Mouse (Mus musculus) urinary bladder, adult 2 months (tissue): ENCODE results near the gene Lrrn4cl. TPM values are rescaled to one million over a fixed set of nuclear protein-coding genes. Genes with fewer than 3 reads are reported as not detected.
A peak's percentile ranks its signal among the peaks of the same experiment; 100 is the strongest.
"Not testable (repeated sequence)": the region's sequence is repeated elsewhere in the genome, so short reads cannot be mapped to it uniquely, and the experiment has no call there.

Experiments used
- DNase-seq: peaks from one replicate; pipeline ENCODE4 v3.0.0; 2022; ENCODE audit warnings: low spot score
- polyA plus RNA-seq: library from polyadenylated mRNA; depleted of rRNA; stranded (reverse); fragments of >200 nt; gene quantifications from 2 replicates; pipeline ENCODE4 v1.2.3, GENCODE M21; 2012

The Lrrn4cl gene
- polyA plus RNA-seq, 1 experiment, result 20.9 TPM

- no peak for DNase-seq
These were observed 12.4 kb upstream of the Lrrn4cl start for GRCm38 (mm10) chr19:8838041-8838730.

GRCm38 (mm10) chr19:8839103-8839907 is 11.3 kb upstream of the Lrrn4cl start, which contains the start of gene Gng3:
Gene Gng3 (minus strand): TSS chr19:8839194.
- DNase-seq, result no peak

DNA sequence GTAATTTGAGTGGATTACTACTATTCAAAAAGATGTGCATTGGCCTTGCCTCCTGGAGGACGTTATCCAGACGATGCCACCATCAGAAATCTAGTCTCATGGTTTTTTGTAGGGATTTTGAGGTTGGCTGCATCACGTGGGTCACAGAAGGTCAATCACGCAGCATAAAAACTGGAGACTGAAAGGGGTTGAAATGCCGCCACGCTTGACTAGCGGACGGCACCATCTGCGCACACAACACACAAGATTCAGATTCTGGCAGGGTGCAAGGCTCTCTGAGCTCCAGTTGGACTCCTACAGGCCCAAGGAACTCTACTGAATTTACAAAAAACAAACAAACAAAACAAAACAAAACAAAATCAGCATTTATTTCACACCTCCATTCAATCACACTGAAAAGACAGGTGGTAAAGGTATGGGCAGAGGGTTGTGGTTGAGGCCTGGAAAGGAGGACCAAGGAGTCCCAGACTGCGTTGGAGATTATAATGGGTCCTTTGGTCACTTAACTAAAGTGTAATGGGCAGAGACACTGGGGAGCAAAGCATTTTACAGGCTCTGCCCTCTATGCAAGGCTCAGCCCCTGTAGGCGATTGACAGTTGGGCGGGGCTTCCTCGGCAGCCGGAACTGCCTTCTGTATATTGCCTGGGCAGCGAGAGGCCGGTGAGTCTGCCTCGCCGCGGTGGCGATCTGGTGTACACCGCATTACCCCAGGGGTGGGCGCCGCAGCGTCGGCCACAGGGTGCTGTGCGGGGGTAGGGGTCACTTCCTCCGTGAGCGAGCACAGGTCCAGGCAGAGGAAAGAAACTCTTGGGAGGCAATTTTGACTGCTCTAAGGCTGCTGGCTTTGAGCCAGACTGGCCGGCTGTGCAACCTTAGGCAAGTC is 10.4 kb upstream of the Lrrn4cl start:
- DNase-seq, result peak; percentile 68

- DNase-seq, result no peak
These were observed 9.6 kb upstream of the Lrrn4cl start for GRCm38 (mm10) chr19:8841012-8841411.

- DNase-seq, result no peak
These were observed 7.6 kb upstream of the Lrrn4cl start for GRCm38 (mm10) chr19:8842961-8843360.

DNA sequence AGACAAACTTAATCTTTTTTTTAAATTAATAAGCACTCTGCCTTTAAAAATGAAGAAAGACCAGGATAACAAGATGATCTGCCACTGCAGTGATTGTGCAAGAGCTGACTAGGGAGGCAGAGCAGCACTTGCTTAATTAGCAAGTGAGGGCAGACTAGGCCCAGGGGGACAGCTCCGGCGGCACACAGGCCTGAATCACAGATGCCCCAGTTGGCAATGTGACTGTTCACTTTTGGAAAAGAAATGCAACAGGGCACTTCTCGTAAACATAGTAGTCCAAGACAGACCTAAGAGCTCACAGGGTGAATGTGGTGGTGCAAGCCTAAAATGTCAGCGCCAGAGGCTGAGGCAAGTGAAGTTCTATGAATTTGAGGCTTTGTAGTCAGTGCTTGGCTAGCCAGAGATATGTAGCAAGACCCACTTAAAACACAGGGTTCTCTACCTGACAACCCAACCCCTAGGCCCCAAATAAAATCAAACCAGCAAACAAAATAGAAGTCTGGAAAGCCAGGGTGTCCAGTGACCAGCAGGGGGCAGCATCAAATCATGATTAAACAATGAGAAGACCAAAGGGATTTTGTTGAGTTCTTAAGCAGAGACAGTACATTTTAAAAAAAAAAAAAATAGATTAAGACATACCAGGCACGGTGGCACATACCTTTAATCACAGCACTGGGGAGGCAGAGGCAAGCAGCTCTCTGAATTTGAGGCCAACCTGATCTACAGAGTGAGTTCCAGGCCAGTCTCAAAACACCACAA is 6.0 kb upstream of the Lrrn4cl start:
- no peak for DNase-seq

GRCm38 (mm10) chr19:8848356-8848755 is 2.2 kb upstream of the Lrrn4cl start:
- no peak for DNase-seq

DNA sequence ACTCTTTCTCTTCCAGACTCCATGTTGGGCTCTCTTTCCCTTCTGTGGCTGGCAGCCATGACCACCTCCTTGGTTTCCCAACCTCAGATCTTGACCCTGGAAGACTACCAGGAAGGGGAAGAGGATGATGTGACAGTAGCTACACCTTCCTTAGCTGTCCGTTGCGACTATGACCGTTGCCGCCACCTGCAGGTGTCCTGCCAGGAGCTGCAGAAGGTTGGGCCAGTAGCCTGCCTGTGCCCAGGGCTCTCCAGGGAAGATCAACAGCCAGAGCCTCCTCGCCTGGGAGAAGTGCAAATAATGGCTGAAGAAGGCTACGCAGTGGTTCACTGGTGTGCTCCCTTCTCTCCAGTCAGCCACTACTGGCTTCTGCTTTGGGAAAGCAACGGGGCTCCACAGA is 1.1 kb downstream of the Lrrn4cl start:
- DNase-seq, result no peak

GRCm38 (mm10) chr19:8852236-8852928 is 1.8 kb downstream of the Lrrn4cl start:
- no peak for DNase-seq

DNA sequence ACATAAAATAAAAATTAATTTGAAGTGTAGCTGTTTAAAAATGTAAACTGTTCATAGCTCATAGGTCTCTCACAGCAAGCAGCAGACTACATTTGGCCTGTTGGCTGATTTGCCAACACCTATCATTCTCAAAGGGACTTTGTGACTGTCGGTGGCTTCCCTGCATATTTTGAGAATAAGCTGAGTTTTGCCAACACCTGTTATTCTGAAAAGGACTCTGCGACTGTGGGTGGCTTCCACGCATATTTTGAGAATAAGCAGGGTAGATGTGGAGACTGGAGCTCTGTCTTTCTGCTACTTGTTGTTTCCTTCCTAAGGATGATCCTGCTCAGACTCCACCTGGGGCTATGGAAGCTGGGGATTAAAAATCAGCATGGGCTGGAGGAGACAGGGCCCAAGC is 2.5 kb downstream of the Lrrn4cl start:
- no peak for DNase-seq

DNA sequence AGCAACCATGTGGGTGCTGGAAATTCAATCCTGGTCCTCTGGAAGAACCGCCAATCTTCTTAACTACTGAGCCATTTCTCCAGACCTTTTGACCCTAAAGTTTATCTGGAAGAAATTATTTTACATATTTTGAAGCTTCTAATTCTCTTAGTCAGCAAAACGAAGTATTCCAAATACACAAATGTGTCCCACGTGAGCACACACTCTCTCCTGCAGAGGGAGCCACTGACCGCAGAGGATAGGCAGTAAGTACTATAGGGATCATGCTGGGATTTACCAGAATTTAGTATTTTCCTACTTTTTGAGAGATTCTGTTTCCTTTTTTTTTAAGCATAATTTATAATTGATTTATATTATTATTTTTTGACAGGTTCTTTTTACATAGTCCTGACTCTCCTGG is 7.1 kb downstream of the Lrrn4cl start:
- DNase-seq, result no peak

DNA sequence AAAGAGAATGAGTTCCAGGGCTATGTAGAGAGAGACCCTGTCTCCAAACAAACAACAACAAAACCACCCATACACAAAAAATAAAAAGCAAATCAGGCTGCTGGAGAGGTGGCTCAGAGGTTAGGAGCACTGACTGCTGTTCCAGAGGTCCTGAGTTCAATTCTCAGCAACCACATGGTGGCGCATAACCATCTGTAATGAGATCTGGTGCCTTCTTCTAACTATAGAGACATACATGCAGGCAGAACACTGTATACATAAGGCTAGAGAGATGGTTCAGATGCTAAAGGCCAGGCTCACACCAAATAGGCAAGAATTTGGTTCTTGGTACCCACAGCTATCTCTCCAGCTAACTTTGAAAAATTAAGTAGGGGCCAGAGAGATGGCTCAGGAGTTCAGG is 8.4 kb downstream of the Lrrn4cl start:
- no peak for DNase-seq

- DNase-seq, result no peak
These were observed 13.7 kb downstream of the Lrrn4cl start for GRCm38 (mm10) chr19:8864265-8864664.

DNA sequence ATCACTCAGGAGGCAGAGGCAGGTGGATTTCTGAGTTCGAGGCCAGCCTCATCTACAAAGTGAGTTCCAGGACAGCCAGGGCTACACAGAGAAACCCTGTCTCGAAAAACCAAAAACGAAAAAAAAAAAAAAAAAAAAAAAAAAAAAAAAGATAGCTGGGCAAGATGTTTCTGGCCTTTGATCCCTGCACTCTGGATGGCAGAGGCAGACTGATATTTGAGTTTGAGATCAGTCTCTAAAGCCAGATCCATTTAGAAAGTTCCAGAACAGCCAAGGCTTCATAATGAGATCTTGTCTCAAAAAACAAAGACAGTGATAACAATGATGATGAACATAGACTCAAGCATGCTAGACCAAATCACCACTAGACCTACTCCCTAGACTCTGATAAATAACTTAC is 19.8 kb downstream of the Lrrn4cl start:
- DNase-seq, result not testable (repeated sequence)

DNA sequence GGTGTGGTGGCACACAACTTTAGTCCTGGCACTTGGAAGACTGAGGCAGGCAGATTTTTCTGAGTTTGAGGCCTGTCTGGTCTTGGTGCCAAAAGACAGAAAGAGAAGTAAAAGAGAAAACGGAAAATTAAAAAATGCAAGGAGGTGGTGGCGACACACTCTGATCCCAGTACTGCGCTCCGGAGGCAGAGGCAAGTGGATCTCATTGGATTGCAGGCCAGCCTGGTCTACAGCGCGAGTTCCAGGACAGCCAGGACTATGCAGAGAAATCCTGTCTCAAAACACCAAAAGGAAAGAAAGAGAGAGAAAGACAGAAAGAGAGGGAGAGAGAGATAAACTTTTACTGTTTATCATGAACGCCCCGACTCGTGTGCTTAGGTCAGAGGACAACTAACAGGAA is 20.3 kb downstream of the Lrrn4cl start:
- DNase-seq, result no peak

DNA sequence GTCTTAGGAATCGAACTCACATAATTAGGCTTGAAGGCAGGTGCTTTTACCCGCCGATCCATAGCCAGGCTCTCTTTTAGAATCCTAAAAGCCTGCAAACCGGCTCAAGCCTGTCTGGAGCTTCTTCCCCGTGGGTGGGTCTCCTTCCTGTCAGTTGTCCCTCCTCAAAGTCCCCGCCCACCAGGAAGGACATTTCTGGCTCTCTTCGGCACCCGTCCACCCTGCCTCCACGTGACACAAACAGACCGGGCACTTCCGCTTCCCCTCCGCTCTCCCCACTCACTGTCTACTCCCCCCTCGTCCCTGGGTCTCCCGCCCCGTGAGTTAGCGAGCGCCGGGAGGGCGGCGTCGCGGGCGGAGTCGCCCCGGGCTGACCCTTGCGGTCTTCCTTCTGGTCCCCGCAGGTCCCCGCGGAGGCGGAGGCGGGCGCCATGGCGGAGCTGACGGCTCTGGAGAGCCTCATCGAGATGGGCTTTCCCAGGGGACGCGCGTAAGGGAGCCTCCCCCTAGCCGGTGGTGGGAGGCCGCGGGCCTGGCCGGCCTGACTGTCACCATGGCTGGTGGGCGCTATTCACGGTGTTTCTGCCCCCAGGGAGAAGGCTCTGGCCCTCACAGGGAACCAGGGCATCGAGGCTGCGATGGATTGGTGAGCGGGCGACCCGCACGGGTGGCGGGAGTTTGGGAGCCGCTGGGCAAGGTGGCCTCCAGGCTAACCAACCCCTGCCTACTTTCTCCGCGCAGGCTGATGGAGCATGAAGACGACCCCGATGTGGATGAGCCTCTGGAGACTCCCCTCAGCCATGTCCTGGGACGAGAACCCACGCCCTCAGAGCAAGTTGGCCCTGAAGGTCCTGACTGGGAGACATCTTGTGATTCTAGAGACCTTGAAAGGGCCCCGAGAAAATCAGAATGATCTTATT is 21.0 kb downstream of the Lrrn4cl start, which contains the start of gene Ubxn1:
Gene Ubxn1 (plus strand): TSS at position 230 of the 920 bp plus-strand sequence.
- DNase-seq, result peak; percentile 96

DNA sequence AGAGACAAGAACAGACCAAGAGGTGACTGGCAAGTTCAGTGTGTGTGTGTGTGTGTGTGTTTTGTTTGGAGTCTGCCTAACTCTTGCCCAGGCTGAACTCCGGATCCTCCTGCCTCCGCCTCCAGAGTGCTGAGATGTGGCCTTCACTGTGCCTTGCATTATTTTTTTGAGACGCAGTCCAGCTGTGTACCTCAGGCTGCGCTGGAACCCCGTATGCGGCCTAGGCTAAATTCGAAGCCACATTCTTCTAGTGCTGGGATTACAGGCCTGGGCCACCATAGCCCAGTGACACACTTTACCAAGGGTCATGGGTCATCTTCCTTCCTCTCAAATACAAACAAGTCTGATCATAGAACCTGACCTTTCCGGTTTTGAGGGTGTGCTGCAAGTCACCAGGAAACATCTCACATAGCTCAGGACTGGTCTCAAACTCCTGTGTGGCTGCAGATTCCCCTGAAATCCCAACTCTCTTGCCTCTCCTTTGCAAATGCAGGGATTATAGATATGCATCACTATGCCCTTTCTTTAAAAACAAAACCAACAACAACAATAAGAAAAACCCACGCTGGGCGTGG is 21.8 kb downstream of the Lrrn4cl start:
- no peak for DNase-seq

DNA sequence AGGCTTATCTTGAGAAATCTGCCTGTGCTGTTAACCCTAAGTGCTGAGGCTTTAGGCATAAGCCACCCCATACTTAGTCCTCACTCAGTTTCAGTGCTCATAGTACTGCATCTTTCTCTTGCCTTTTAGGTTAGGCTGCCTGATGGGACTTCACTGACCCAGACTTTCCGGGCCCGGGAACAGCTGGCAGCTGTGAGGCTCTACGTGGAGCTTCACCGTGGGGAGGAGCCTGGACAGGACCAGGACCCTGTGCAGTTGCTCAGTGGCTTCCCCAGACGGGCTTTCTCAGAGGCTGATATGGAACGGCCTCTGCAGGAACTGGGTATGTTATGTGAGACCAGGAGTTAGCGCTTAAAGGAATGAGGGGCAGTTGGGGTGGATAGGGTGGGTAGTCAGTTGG is 24.5 kb downstream of the Lrrn4cl start:
- no peak for DNase-seq

DNA sequence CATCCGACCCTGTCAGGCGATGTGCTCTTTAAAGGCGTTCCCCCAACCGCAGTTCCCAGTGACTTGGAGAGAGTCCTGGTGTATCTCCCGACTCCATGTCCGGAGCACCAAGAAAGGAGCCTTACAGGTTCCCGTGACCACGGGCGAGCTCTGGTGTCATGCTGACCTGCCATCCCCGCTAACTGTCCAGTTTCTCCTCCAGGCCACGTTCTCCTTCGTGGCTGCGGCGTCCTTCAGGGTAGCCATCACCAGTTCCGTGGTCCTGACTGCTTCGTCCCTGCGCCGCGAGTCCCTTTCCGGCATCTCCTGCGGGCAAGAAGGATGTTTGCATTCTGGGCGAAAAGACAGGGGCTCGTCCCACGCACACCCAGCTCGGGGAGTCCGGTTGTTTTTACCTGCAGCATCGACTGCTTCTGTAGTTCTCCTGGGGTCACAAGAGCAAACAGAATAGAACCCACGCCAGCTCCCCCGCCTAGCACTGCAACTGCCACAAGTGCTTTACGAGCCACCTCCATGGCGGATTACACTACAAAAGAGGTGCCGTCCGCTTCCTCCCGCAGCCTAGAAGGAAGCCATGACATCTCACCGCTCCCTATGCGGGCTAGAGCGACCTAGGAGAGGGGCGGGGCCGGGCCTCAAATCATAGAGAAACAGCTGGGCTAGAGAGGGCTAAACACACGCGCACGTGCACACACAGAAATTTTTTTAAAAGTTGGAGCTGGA is 29.9 kb downstream of the Lrrn4cl start, which contains the start of gene Uqcc3:
Gene Uqcc3 (minus strand): TSS at position 613 of the 723 bp plus-strand sequence.
- peak; percentile 79 for DNase-seq
